Mouse (Mus musculus) CD4-positive, CD25-positive, alpha-beta regulatory T cell, adult 4 months (primary cell): ENCODE measurements at regions not wholly inside any gene's neighbourhood (a gene's known extent, or its start where the extent isn't known, plus 50 kb on each side); places are given as distances from the start of the nearest gene placed in this dataset.
A peak's percentile ranks its signal among the peaks of the same experiment; 100 is the strongest.

ENCODE experiments used
- ATAC-seq: one replicate; pipeline ENCODE4 v1.8.0; 2017

GRCm38 (mm10) chr12:16135602-16136213 lies 319.0 kb upstream of the Trib2 start:
- ATAC-seq, result no peak

GRCm38 (mm10) chr12:16134446-16134845 lies 317.7 kb upstream of the Trib2 start:
- ATAC-seq, result peak; percentile 43

GRCm38 (mm10) chr12:16133253-16133652 lies 316.5 kb upstream of the Trib2 start:
- ATAC-seq, result peak; percentile 91

GRCm38 (mm10) chr12:16131740-16132077 lies 315.0 kb upstream of the Trib2 start:
- ATAC-seq, result no peak

- ATAC-seq, result no peak
These were observed 314.5 kb upstream of the Trib2 start for GRCm38 (mm10) chr12:16131028-16131739.

GRCm38 (mm10) chr12:16130605-16131004 lies 313.9 kb upstream of the Trib2 start:
- ATAC-seq, result no peak

GRCm38 (mm10) chr12:16129923-16130322 lies 313.2 kb upstream of the Trib2 start:
- ATAC-seq, result no peak

- no peak for ATAC-seq
These were observed 312.5 kb upstream of the Trib2 start for GRCm38 (mm10) chr12:16129243-16129642.

- ATAC-seq, result no peak
These were observed 308.2 kb upstream of the Trib2 start for GRCm38 (mm10) chr12:16124906-16125305.

- no peak for ATAC-seq
These were observed 305.8 kb upstream of the Trib2 start for GRCm38 (mm10) chr12:16122353-16123127.

- ATAC-seq, result no peak
These were observed 305.1 kb upstream of the Trib2 start for GRCm38 (mm10) chr12:16121787-16122186.

GRCm38 (mm10) chr12:16118710-16119109 lies 302.0 kb upstream of the Trib2 start:
- ATAC-seq, result no peak

- no peak for ATAC-seq
These were observed 290.2 kb upstream of the Trib2 start for GRCm38 (mm10) chr12:16106946-16107345.

- ATAC-seq, result no peak
These were observed 282.1 kb upstream of the Trib2 start for GRCm38 (mm10) chr12:16098840-16099239.

GRCm38 (mm10) chr12:16092643-16093042 lies 275.9 kb upstream of the Trib2 start:
- ATAC-seq, result no peak

GRCm38 (mm10) chr12:16091336-16091735 lies 274.6 kb upstream of the Trib2 start:
- no peak for ATAC-seq

- ATAC-seq, result no peak
These were observed 266.5 kb upstream of the Trib2 start for GRCm38 (mm10) chr12:16083176-16083575.

GRCm38 (mm10) chr12:16077215-16077614 lies 260.5 kb upstream of the Trib2 start:
- ATAC-seq, result no peak

- ATAC-seq, result no peak
These were observed 259.2 kb upstream of the Trib2 start for GRCm38 (mm10) chr12:16075962-16076361.

- ATAC-seq, result no peak
These were observed 252.2 kb upstream of the Trib2 start for GRCm38 (mm10) chr12:16068940-16069339.

GRCm38 (mm10) chr12:16062689-16063088 lies 246.0 kb upstream of the Trib2 start:
- peak; percentile 57 for ATAC-seq

GRCm38 (mm10) chr12:16060461-16060860 lies 243.7 kb upstream of the Trib2 start:
- ATAC-seq, result no peak

- ATAC-seq, result no peak
These were observed 241.5 kb upstream of the Trib2 start for GRCm38 (mm10) chr12:16058255-16058654.

- no peak for ATAC-seq
These were observed 240.1 kb upstream of the Trib2 start for GRCm38 (mm10) chr12:16056831-16057230.
